Mouse (Mus musculus): Measurements from ENCODE around the gene Alpk1. TPM values are rescaled to one million over a fixed set of nuclear protein-coding genes. Genes with fewer than 3 reads are reported as not detected.

Alpk1 gene
- polyA plus RNA-seq, 1 experiment from 2014 or later, result 0.63 TPM

DNA sequence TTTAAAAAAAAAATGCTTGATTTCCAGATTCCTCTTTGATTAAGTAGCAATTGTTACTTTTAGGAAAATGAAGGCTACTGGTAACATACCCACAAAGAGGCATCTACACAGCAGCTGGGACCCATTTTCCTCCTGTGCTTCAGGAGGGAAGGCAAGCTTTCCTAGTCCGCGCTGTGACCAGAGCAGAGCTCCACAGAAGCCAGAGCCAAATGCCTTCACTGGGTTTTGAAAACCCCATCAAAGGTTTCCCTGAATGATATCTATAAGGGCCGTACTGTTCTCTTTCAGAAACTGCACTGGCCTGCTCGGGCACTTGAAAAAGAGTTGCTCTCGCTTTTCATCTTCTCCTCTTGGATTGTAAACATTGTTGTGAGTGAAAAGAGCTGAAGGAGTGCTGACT lies 60.7 kb downstream of the Alpk1 start:
- H3K36me3 ChIP-seq (ENCODE audit: control insufficient read depth, insufficient read depth), result no peaks in the 10 kb centered on the region
- no peak overlapping the region for H3K4me3 ChIP-seq (ENCODE audit: low read depth, low read length)
- H3K9me3 ChIP-seq (replicated peaks; ENCODE audit: control insufficient read depth, low read length), result no peaks in the 10 kb centered on the region
- H3K9ac ChIP-seq (ENCODE audit: low read depth, low read length), result no peak overlapping the region
- ATAC-seq (ENCODE audit: low read depth), result no peak
- no peak overlapping the region for H3K27ac ChIP-seq (ENCODE audit: low read length)
- no peaks in the 10 kb centered on the region for H3K4me1 ChIP-seq (ENCODE audit: control insufficient read depth, low read depth, low read length)
- no peaks in the 10 kb centered on the region for H3K27me3 ChIP-seq (ENCODE audit: control insufficient read depth, insufficient read depth, low read depth, low read length)
- WGBS (ENCODE audit: insufficient replicate concordance), result 70% methylated on average over 5 of the region's 5 CpGs
- no peak overlapping the region for H3K4me2 ChIP-seq (ENCODE audit: low read depth, low read length)

- Histone ChIP-seq H3K4me3 (ENCODE audit: low read depth, low read length) (no peak overlapping the region), H3K27ac (ENCODE audit: low read length) (no peak overlapping the region), H3K4me1 (ENCODE audit: control insufficient read depth, low read depth, low read length) (no peaks in the 10 kb centered on the region), H3K36me3 (ENCODE audit: control insufficient read depth, insufficient read depth) (no peaks in the 10 kb centered on the region), H3K9ac (ENCODE audit: low read depth, low read length) (no peak overlapping the region), H3K4me2 (ENCODE audit: low read depth, low read length) (no peak overlapping the region), H3K27me3 (ENCODE audit: control insufficient read depth, insufficient read depth, low read depth, low read length) (no peaks in the 10 kb centered on the region), H3K9me3 (replicated peaks; ENCODE audit: control insufficient read depth, low read length) (no peaks in the 10 kb centered on the region)
- no peak for ATAC-seq (ENCODE audit: low read depth)
- WGBS (ENCODE audit: insufficient replicate concordance), result 27% methylated on average over 2 of the region's 2 CpGs
These were observed 63.6 kb downstream of the Alpk1 start for GRCm38 (mm10) chr3:127716759-127717158.

DNA sequence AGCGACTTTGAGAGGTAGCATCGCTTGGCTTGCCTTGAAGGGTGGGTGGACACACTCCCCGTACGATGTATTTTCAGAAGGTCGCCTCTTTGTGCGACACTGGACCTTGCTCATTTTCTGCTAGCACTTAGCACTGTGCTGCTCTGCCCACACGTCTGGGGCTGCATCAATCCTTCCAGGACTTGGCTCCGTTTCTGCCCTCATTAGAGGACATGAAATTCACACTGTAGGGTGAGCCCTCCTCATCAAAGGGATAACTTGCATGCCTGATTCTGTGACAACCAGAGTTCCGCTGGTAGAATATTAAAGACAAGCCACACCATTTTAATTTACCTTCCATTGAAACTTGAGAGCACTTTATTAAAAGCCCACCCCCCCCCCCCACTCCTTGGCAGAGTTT lies 67.2 kb downstream of the Alpk1 start:
- H3K27me3 ChIP-seq (ENCODE audit: control insufficient read depth, insufficient read depth, low read depth, low read length), result no peaks in the 10 kb centered on the region
- H3K27ac ChIP-seq (ENCODE audit: low read length), result no peak overlapping the region
- H3K36me3 ChIP-seq (ENCODE audit: control insufficient read depth, insufficient read depth), result no peaks in the 10 kb centered on the region
- no peaks in the 10 kb centered on the region for H3K9me3 ChIP-seq (replicated peaks; ENCODE audit: control insufficient read depth, low read length)
- WGBS (ENCODE audit: insufficient replicate concordance), result 60% methylated on average over 9 of the region's 9 CpGs
- no peaks in the 10 kb centered on the region for H3K4me1 ChIP-seq (ENCODE audit: control insufficient read depth, low read depth, low read length)
- H3K4me3 ChIP-seq (ENCODE audit: low read depth, low read length), result no peak overlapping the region
- no peak overlapping the region for H3K9ac ChIP-seq (ENCODE audit: low read depth, low read length)
- H3K4me2 ChIP-seq (ENCODE audit: low read depth, low read length), result no peak overlapping the region
- no peak for ATAC-seq (ENCODE audit: low read depth)

DNA sequence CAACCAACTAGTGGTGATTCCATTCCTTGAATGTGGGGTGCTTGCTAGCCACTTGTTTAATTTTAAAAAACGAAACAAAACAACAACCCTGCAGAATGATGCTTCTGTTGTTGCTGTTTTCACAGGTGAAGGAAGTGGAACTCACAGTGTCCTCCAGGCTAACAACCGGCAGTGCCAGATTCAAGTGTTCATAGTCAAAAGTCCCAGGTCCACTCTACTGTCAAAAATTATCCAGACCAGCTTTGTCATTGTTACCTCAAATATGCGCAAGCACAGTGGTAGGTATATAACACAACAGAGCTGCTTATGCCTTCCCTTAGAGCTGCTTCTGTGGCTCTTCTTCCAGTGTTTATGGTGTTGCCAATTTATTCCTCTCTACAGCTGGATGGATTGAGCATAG lies 68.8 kb downstream of the Alpk1 start:
- no peak overlapping the region for H3K27ac ChIP-seq (ENCODE audit: low read length)
- no peaks in the 10 kb centered on the region for H3K4me1 ChIP-seq (ENCODE audit: control insufficient read depth, low read depth, low read length)
- no peak overlapping the region for H3K4me3 ChIP-seq (ENCODE audit: low read depth, low read length)
- H3K27me3 ChIP-seq (ENCODE audit: control insufficient read depth, insufficient read depth, low read depth, low read length), result no peaks in the 10 kb centered on the region
- no peaks in the 10 kb centered on the region for H3K9me3 ChIP-seq (replicated peaks; ENCODE audit: control insufficient read depth, low read length)
- H3K36me3 ChIP-seq (ENCODE audit: control insufficient read depth, insufficient read depth), result no peaks in the 10 kb centered on the region
- H3K4me2 ChIP-seq (ENCODE audit: low read depth, low read length), result no peak overlapping the region
- WGBS (ENCODE audit: insufficient replicate concordance), result 60% methylated on average over 3 of the region's 3 CpGs
- ATAC-seq (ENCODE audit: low read depth), result no peak
- H3K9ac ChIP-seq (ENCODE audit: low read depth, low read length), result no peak overlapping the region

- no peak overlapping the region for H3K4me2 ChIP-seq (ENCODE audit: low read depth, low read length)
- H3K9ac ChIP-seq (ENCODE audit: low read depth, low read length), result no peak overlapping the region
- no peaks in the 10 kb centered on the region for H3K27me3 ChIP-seq (ENCODE audit: control insufficient read depth, insufficient read depth, low read depth, low read length)
- H3K4me1 ChIP-seq (ENCODE audit: control insufficient read depth, low read depth, low read length), result no peaks in the 10 kb centered on the region
- 54% methylated on average over 5 of the region's 5 CpGs for WGBS (ENCODE audit: insufficient replicate concordance)
- no peak overlapping the region for H3K27ac ChIP-seq (ENCODE audit: low read length)
- H3K9me3 ChIP-seq (replicated peaks; ENCODE audit: control insufficient read depth, low read length), result no peaks in the 10 kb centered on the region
- no peak for ATAC-seq (ENCODE audit: low read depth)
- H3K4me3 ChIP-seq (ENCODE audit: low read depth, low read length), result no peak overlapping the region
- H3K36me3 ChIP-seq (ENCODE audit: control insufficient read depth, insufficient read depth), result no peaks in the 10 kb centered on the region
These were observed 73.2 kb downstream of the Alpk1 start for GRCm38 (mm10) chr3:127707089-127707485.

- Histone ChIP-seq H3K4me3 (ENCODE audit: low read depth, low read length) (no peak overlapping the region), H3K9ac (ENCODE audit: low read depth, low read length) (no peak overlapping the region), H3K27ac (ENCODE audit: low read length) (no peak overlapping the region), H3K4me1 (ENCODE audit: control insufficient read depth, low read depth, low read length) (no peaks in the 10 kb centered on the region), H3K4me2 (ENCODE audit: low read depth, low read length) (no peak overlapping the region), H3K36me3 (ENCODE audit: control insufficient read depth, insufficient read depth) (no peaks in the 10 kb centered on the region), H3K9me3 (replicated peaks; ENCODE audit: control insufficient read depth, low read length) (no peaks in the 10 kb centered on the region), H3K27me3 (ENCODE audit: control insufficient read depth, insufficient read depth, low read depth, low read length) (no peaks in the 10 kb centered on the region)
- no peak for ATAC-seq (ENCODE audit: low read depth)
- 60% methylated on average over 8 of the region's 8 CpGs for WGBS (ENCODE audit: insufficient replicate concordance)
These were observed 73.8 kb downstream of the Alpk1 start for GRCm38 (mm10) chr3:127706445-127707088.

- Histone ChIP-seq H3K9ac (ENCODE audit: low read depth, low read length) (no peak overlapping the region), H3K27ac (ENCODE audit: low read length) (no peak overlapping the region), H3K27me3 (ENCODE audit: control insufficient read depth, insufficient read depth, low read depth, low read length) (no peaks in the 10 kb centered on the region), H3K4me3 (ENCODE audit: low read depth, low read length) (no peak overlapping the region), H3K4me2 (ENCODE audit: low read depth, low read length) (no peak overlapping the region), H3K36me3 (ENCODE audit: control insufficient read depth, insufficient read depth) (no peaks in the 10 kb centered on the region), H3K9me3 (replicated peaks; ENCODE audit: control insufficient read depth, low read length) (no peaks in the 10 kb centered on the region), H3K4me1 (ENCODE audit: control insufficient read depth, low read depth, low read length) (no peaks in the 10 kb centered on the region)
- WGBS (ENCODE audit: insufficient replicate concordance), result 24% methylated on average over 30 of the region's 30 CpGs
- no peak for ATAC-seq (ENCODE audit: low read depth)
These were observed 74.5 kb downstream of the Alpk1 start for GRCm38 (mm10) chr3:127705515-127706444.

- H3K9me3 ChIP-seq (replicated peaks; ENCODE audit: control insufficient read depth, low read length), result no peaks in the 10 kb centered on the region
- no peak overlapping the region for H3K4me3 ChIP-seq (ENCODE audit: low read depth, low read length)
- no peak for ATAC-seq (ENCODE audit: low read depth)
- WGBS (ENCODE audit: insufficient replicate concordance), result 62% methylated on average over 11 of the region's 11 CpGs
- no peaks in the 10 kb centered on the region for H3K27me3 ChIP-seq (ENCODE audit: control insufficient read depth, insufficient read depth, low read depth, low read length)
- no peaks in the 10 kb centered on the region for H3K4me1 ChIP-seq (ENCODE audit: control insufficient read depth, low read depth, low read length)
- H3K36me3 ChIP-seq (ENCODE audit: control insufficient read depth, insufficient read depth), result no peaks in the 10 kb centered on the region
- H3K4me2 ChIP-seq (ENCODE audit: low read depth, low read length), result no peak overlapping the region
- no peak overlapping the region for H3K27ac ChIP-seq (ENCODE audit: low read length)
- H3K9ac ChIP-seq (ENCODE audit: low read depth, low read length), result no peak overlapping the region
These were observed 75.2 kb downstream of the Alpk1 start for GRCm38 (mm10) chr3:127705139-127705514.

DNA sequence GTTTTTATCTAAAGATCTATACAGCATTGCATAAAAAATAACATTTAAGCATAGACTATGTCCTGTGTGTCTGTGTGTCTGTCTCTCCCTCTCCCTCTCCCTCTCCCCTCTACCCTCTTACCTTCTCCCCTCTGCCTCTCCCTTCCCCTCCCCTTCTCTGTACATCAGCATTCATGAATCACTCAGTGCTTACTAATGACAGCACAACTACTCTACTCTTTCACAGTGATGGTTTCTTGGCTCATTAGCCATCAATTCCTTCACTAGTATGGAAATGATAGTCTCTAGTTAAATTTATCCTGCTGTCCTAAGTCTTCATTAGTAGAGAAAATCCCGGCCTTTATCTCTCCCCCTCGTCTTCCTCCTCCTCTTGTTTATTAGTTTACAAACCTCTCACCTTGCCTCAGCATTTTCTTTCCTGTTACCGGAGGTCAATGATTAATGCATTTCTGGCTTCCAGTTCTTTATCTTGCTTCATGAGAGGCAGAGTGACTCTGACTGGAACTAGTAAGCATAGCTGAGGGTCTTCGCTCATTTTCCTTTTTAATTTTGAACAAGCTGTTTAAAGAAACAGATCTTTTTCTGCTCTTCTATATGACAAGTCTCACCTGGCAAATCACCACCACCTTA lies 79.0 kb downstream of the Alpk1 start:
- H3K36me3 ChIP-seq (ENCODE audit: control insufficient read depth, insufficient read depth), result no peaks in the 10 kb centered on the region
- no peak for ATAC-seq (ENCODE audit: low read depth)
- H3K4me1 ChIP-seq (ENCODE audit: control insufficient read depth, low read depth, low read length), result no peaks in the 10 kb centered on the region
- no peaks in the 10 kb centered on the region for H3K9me3 ChIP-seq (replicated peaks; ENCODE audit: control insufficient read depth, low read length)
- 48% methylated on average over 4 of the region's 4 CpGs for WGBS (ENCODE audit: insufficient replicate concordance)
- no peak overlapping the region for H3K4me2 ChIP-seq (ENCODE audit: low read depth, low read length)
- no peak overlapping the region for H3K4me3 ChIP-seq (ENCODE audit: low read depth, low read length)
- H3K27ac ChIP-seq (ENCODE audit: low read length), result no peak overlapping the region
- no peaks in the 10 kb centered on the region for H3K27me3 ChIP-seq (ENCODE audit: control insufficient read depth, insufficient read depth, low read depth, low read length)
- no peak overlapping the region for H3K9ac ChIP-seq (ENCODE audit: low read depth, low read length)

Data from liver, embryonic 16.5 days (tissue).